Mouse (Mus musculus) bone marrow, adult 2 months (tissue): ENCODE results near the gene Pogk.

ENCODE experiments used
- CTCF ChIP-seq: fragments of 200-500 bp; IDR thresholded peaks from 2 replicates; pipeline ENCODE4 v1.5.1; 2011; ENCODE audit warnings: low read length, control low read depth; ENCODE audit not compliant: control insufficient read depth, insufficient read depth
- POLR2A ChIP-seq: fragments of 200-500 bp; IDR thresholded peaks from 2 replicates; pipeline ENCODE4 v1.6.1; 2011; ENCODE audit warnings: low read depth, mild to moderate bottlenecking, control low read depth, low read length, borderline replicate concordance; ENCODE audit not compliant: control insufficient read depth

DNA sequence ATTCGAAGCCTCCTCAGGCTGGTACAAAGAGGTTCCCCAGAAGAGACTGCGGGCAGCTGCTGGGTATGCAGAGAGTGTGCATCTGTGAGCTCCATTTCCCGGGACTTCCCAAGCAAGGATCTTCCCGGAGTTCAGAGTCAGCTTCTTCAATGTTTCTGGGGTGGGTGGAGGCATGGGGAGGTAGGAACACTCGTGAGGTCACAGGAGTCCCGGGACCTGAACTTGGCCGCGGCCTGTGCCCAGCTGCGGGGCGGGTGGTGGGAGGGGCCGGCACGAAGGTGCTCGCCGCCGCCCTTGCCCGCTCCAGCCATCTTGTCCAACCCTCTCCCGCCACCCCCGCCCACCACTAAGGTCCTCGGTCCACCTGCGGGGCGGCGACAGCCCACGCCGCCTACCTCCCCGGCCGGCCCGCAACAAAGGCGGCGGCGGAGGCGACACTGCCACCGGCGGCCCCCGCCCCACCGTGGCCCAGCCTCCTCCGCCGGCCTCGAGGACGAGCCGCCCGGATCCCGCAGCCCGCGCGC is 424 bp downstream of the Pogk start:
- no peak for TF ChIP-seq CTCF
- TF ChIP-seq POLR2A, result no peak
